Mouse (Mus musculus): ENCODE results near the gene Sgip1. TPM values are rescaled to one million over a fixed set of nuclear protein-coding genes. Genes with fewer than 3 reads are reported as not detected.

Gene Sgip1
- total and polyA plus RNA-seq, 3 experiments: 0.92 to 5.6 TPM; not detected in 1

DNA sequence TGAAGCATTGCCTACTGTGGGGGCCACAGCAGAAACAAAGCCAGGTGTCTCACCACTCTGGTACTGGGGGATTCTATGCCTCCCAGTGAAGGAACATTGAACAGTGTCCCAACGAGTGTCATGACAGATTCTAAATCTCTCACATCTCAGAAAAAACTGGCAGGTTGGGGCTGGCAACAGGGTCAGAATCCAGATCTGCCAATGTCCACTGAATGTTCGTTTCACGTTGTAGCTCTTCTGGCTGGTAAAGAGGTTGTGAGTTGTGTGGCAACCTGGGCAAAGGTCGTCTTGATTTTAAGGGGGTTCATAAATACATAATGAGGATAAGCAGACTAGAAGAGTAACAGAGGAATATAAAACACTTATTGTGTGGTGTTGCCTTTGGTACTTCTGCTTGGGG is 68.2 kb downstream of the Sgip1 start:
- Histone ChIP-seq H3K27me3 (ENCODE audit: control insufficient read depth in 1 of 2, insufficient read depth in 2 of 2, low read length in 2 of 2) (peaks cover 0 to 1% of the 10 kb centered on the region in 2 experiments; a peak in 1 of 4 replicates), H3K9ac (ENCODE audit: control insufficient read depth, low read depth, low read length, poor library complexity, severe bottlenecking) (no peak overlapping the region), H3K4me1 (ENCODE audit: control insufficient read depth in 1 of 2, insufficient read depth in 2 of 2, low read length in 2 of 2) (no peaks in the 10 kb centered on the region), H3K9me3 (replicated peaks; ENCODE audit: insufficient read depth, low read length) (no peaks in the 10 kb centered on the region), H3K27ac (ENCODE audit: control insufficient read depth, low read depth, low read length) (no peak overlapping the region), H3K36me3 (ENCODE audit: control insufficient read depth in 1 of 2, insufficient read depth in 2 of 2, low read length in 2 of 2) (no peaks in the 10 kb centered on the region), H3K79me2 (ENCODE audit: control insufficient read depth, insufficient read depth, low read length, poor library complexity) (no peaks in the 10 kb centered on the region), H3K4me3 (ENCODE audit: control insufficient read depth in 1 of 2, insufficient read depth in 1 of 2, low read depth in 2 of 2, low read length in 2 of 2) (no peak overlapping the region)
- no peak for DNase-seq (ENCODE audit: low read depth, low spot score)
- TF ChIP-seq NRF1 (IDR thresholded peaks at IDR 0.05; ENCODE audit: insufficient read depth, low read depth, low read length, poor library complexity, severe bottlenecking) (no peak), NELFE (IDR thresholded peaks at IDR 0.05; ENCODE audit: low read depth, low read length) (no peak), SMC3 (IDR thresholded peaks at IDR 0.05; ENCODE audit: low read depth, low read length) (no peak), SIN3A (IDR thresholded peaks at IDR 0.05; ENCODE audit: low read length) (no peak), USF1 (IDR thresholded peaks at IDR 0.05; ENCODE audit: low read depth, low read length) (no peak), MEF2A (IDR thresholded peaks at IDR 0.05; ENCODE audit: extremely low read depth, insufficient replicate concordance, low read depth, low read length, poor library complexity, severe bottlenecking) (no peak), CHD1 (IDR thresholded peaks at IDR 0.05; ENCODE audit: low read depth, low read length) (no peak), MXI1 (IDR thresholded peaks at IDR 0.05; ENCODE audit: low read depth, low read length) (no peak), USF2 (IDR thresholded peaks at IDR 0.05; ENCODE audit: borderline replicate concordance in 1 of 2, insufficient read depth in 1 of 2, low read depth in 1 of 2, low read length in 2 of 2) (no peak), ELF1 (IDR thresholded peaks at IDR 0.05; ENCODE audit: low read depth, low read length) (no peak), KAT2A (conservative IDR thresholded peaks at IDR 0.05; ENCODE audit: low read depth, low read length) (no peak), ZNF384 (IDR thresholded peaks at IDR 0.05; ENCODE audit: low read depth, low read length) (no peak), TCF12 (IDR thresholded peaks at IDR 0.05; ENCODE audit: low read depth, low read length) (no peak), CHD2 (IDR thresholded peaks at IDR 0.05; ENCODE audit: low read length) (no peak), ETS1 (IDR thresholded peaks at IDR 0.05; ENCODE audit: low read depth, low read length) (no peak), ZKSCAN1 (IDR thresholded peaks at IDR 0.05; ENCODE audit: low read depth, low read length) (no peak), RCOR1 (IDR thresholded peaks at IDR 0.05; ENCODE audit: low read depth, low read length) (no peak), JUND (IDR thresholded peaks at IDR 0.05; ENCODE audit: low read depth, low read length) (no peak), POLR2AphosphoS2 (IDR thresholded peaks at IDR 0.05; ENCODE audit: low read length) (no peak)

GRCm38 (mm10) chr4:102810277-102810676 is 69.2 kb downstream of the Sgip1 start:
- DNase-seq (ENCODE audit: low read depth, low spot score): no peak
- H3K9ac ChIP-seq (ENCODE audit: control insufficient read depth, low read depth, low read length, poor library complexity, severe bottlenecking): no peak overlapping the region
- H3K4me3 ChIP-seq (ENCODE audit: control insufficient read depth in 1 of 2, insufficient read depth in 1 of 2, low read depth in 2 of 2, low read length in 2 of 2): no peak overlapping the region
- no peak overlapping the region for H3K27ac ChIP-seq (ENCODE audit: control insufficient read depth, low read depth, low read length)
- H3K79me2 ChIP-seq (ENCODE audit: control insufficient read depth, insufficient read depth, low read length, poor library complexity): no peaks in the 10 kb centered on the region
- H3K4me1 ChIP-seq (ENCODE audit: control insufficient read depth in 1 of 2, insufficient read depth in 2 of 2, low read length in 2 of 2): no peaks in the 10 kb centered on the region
- peaks cover 0 to 1% of the 10 kb centered on the region in 2 experiments; a peak in 1 of 4 replicates for H3K27me3 ChIP-seq (ENCODE audit: control insufficient read depth in 1 of 2, insufficient read depth in 2 of 2, low read length in 2 of 2)
- no peaks in the 10 kb centered on the region for H3K9me3 ChIP-seq (replicated peaks; ENCODE audit: insufficient read depth, low read length)
- TF ChIP-seq ZNF384 (IDR thresholded peaks at IDR 0.05; ENCODE audit: low read depth, low read length) (no peak), MAX (IDR thresholded peaks at IDR 0.05; ENCODE audit: low read length) (no peak), RAD21 (IDR thresholded peaks at IDR 0.05; ENCODE audit: low read depth, low read length) (no peak)
- no peaks in the 10 kb centered on the region for H3K36me3 ChIP-seq (ENCODE audit: control insufficient read depth in 1 of 2, insufficient read depth in 2 of 2, low read length in 2 of 2)
